Mouse (Mus musculus) kidney, postnatal 10 days (tissue): Measurements from ENCODE around the gene 4933427I04Rik.
A peak's percentile ranks its signal among the peaks of the same experiment; 100 is the strongest.

Experiments used
- DNase-seq: peaks from one replicate; pipeline ENCODE4 v3.0.0; 2021; ENCODE audit warnings: mixed read lengths

Gene 4933427I04Rik

DNA sequence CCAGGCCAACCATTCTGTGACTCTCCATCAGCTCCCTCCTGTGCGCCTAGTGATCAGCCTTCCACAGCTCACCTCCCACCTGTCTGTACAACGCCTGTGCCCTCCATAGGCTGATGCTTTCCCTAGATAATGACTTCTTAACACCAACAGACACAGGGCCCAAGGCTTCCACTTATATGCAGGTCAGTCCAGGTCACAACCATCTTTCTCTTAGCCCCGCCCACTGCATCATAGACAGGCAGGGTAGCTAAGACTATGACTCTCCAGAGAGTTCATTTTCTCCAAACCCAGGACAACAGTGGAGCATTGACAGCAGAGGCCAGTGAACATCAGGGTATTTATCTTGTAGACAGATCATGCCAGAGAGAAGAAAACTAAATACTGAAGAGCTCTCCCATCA lies at the start of gene 4933427I04Rik:
4933427I04Rik (plus strand) TSS at position 301 of the 400 bp plus-strand sequence.
- DNase-seq: no peak

DNA sequence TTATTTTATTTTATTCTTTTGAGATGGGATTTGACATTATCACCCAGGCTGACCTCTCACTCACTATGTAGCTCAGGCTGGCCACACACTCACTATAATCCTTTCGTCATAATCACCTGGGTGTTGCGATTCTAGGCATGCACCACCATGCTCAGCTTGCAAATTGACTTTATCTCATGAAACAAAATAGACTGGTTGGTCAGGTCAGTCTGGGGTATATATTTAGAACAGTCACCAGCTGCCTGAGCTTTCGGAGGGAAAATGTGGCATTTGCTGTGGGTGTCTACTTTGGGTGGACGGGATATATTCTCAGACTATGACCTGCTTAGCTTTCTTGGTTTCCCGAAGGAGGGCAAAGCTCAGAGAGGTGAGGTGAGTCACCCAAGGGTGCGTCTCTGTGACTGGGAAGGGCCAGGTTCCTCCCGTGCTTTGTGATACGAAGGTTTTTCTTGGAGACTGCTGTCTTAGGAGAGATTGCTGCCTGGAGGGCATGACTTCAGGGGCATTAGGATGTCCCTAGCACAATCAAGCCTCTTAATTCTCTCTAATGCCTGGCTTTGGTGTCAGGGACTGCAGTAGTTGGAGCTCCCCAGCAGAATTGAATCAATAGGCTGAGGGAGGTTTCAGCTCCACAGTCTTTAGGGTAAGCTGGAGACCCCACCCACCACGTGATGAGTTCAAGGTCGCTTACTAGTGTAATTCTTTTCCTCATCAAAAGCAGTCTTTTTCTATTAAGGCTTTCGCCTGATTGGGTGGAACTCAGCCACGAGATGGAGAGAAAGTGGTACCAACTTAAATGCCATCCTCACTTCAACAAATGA lies 48.8 kb upstream of the 4933427I04Rik start:
- no peak for DNase-seq

- no peak for DNase-seq
These were observed 47.0 kb upstream of the 4933427I04Rik start for GRCm38 (mm10) chr4:123812525-123812924.

- no peak for DNase-seq
These were observed 45.4 kb upstream of the 4933427I04Rik start for GRCm38 (mm10) chr4:123814030-123814501.

DNA sequence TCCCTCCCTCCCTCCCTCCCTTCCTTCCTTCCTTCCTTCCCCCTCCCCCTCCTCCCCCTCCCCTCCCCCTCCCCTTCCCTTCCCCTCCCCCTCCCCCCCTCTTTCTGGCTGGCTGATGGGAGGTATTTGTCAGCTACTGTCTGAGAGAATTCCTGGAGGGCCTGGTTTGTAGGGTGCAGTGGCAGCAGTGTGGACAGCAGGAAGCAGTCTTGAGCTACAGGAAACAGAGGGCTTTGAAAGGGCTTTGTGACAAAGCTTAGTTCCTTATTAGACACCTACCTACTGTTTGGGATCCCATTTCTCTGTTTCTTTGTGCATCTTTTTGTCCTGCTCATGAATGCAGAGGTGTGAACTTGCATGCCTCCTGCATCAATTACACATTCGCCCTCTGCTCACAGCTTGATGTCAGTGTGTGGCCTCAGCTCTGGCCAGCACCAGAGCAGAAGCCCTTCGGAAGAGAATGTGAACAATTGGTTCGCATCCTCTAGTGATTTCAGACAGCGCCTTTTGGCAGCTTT lies 40.3 kb upstream of the 4933427I04Rik start:
- peak; percentile 21 for DNase-seq

- no peak for DNase-seq
These were observed 17.4 kb upstream of the 4933427I04Rik start for GRCm38 (mm10) chr4:123842126-123842525.

- DNase-seq: no peak
These were observed 2.6 kb upstream of the 4933427I04Rik start for GRCm38 (mm10) chr4:123856888-123857287.

DNA sequence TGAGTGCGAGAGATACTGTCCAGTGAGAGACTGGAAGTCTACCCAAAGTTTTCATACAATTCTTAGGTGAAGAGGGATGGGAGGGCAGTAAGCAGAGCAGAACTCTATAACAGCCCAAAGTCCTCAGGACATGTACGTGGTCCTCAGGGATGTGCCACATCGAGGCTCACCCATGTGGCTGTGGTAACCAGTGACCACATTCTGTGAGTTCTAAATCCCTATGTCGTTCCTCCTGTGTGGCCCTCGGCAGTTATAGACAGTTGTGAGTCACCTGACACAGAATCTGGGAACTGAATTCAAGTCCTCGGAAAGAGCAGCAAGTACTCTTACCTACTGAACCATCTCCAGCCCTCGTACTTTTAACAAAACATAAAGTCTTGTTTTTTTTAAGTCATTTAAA lies 1.4 kb upstream of the 4933427I04Rik start:
- no peak for DNase-seq

DNA sequence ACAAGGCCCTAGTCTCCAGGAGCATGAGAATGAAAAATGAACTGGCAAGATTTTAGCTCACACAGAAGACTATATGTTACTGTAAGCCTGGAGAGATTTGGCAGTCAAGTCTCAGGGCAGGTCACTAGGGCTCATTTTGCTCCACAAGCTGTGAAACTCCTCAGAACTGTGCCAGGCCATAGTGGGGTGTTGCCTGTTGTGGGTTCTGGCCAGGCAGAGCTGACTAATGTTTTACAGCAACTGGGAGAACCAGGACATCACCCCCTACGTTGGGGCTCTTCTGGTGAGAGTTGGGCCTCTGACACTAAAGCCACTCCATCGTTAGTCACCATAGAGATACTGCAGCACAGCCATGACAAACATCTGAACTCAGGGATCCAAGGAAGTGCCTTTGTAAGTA lies 324 bp downstream of the 4933427I04Rik start:
- DNase-seq: no peak

- DNase-seq: no peak
These were observed 1.1 kb downstream of the 4933427I04Rik start for GRCm38 (mm10) chr4:123860621-123861020.

GRCm38 (mm10) chr4:123893726-123894125 lies 34.2 kb downstream of the 4933427I04Rik start:
- no peak for DNase-seq

GRCm38 (mm10) chr4:123894295-123894694 lies 34.8 kb downstream of the 4933427I04Rik start:
- DNase-seq: no peak

DNA sequence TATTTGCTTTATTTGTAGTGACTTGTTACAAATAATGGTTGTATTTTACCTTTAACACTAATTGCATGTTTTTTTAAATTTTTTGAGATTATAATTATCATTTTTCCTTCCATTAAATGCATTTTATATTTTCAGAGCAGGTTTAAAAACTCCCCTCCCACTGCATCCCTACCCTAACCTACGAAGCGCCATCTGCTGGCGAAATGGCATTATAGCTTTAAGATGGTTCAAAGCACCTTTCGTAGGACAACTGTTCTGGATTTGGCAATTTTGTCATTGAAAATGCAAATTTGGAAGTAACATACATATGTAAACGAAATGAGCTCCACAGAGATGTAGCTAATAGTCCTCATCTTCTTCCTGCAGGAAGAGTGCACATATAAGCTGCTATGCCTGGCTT lies 39.2 kb downstream of the 4933427I04Rik start:
- DNase-seq: peak; percentile 73

DNA sequence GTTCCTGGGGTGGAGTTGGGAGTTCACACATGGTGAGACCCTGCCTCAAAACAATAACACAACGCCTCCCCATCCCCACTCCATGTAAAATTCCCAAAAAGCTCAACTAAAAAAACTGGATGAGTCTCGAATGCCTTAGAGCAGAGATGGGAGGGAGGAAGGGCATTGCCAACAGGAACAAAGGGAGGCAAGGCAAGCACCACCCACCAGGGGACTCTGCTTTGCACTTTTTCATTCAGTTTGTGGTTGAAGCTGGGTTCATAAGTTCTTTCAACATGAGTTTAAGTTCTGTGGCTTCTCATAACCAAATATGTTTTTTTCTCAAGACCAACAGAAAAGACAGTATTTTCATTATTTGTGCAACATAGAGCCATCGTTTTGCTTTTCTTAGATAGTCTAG lies 44.0 kb downstream of the 4933427I04Rik start:
- DNase-seq: no peak

GRCm38 (mm10) chr4:123904333-123905125 lies 45.0 kb downstream of the 4933427I04Rik start, which contains the start of gene Mycbp:
Gene Mycbp, plus strand, starts transcription at chr4:123904832.
- peak; percentile 99 for DNase-seq

GRCm38 (mm10) chr4:123905126-123905668 lies 45.7 kb downstream of the 4933427I04Rik start:
- no peak for DNase-seq

GRCm38 (mm10) chr4:123911503-123911902 lies 52.0 kb downstream of the 4933427I04Rik start:
- DNase-seq: no peak

DNA sequence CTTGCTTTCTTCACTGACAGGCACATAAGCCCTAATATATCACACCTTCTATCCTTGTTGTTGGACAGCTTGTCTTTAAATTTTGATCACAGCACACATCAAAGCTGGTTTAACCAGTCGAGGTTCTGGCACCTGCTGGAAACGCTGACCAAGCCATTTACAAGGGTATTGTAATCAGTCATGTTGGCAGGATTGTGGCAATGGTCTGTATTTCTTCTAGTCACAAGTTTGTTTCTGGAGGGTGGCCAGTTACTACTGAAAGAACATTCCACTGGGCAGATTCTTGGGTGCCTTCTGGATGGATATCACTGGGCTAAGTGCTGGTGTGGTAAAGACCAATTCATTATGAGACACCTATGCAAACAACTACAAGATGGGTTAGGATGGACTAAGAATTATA lies 53.0 kb downstream of the 4933427I04Rik start:
- no peak for DNase-seq
